Mouse (Mus musculus): ENCODE measurements around the gene Ing5. TPM values are rescaled to one million over a fixed set of nuclear protein-coding genes. Genes with fewer than 3 reads are reported as not detected.
"Not testable (repeated sequence)": the region's sequence is repeated elsewhere in the genome, so short reads cannot be mapped to it uniquely, and the experiment has no call there.

The Ing5 gene
- polyA plus RNA-seq, 1 experiment from 2014 or later = 10.4 TPM

DNA sequence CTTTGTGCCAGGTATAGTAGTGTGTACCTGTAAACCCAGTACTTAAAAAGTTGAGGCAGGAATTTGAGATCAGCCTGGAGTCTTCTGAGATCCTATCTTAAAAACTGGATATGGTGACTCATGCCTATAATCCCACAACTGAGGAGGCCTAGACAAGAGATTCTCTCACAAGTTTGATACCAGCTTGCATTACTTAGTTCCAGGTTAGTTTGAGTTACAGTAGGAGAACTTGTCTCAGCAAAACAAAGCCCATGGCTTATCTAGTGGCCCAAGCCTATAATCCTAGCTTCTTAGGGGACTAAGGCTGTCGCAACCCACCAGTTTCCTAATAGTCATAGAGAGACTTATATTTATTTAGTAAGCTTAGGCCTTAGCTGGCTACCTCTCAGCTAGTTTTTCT is 43.7 kb upstream of the Ing5 start:
- no peak for ATAC-seq (ENCODE audit: low FRiP score, low TSS enrichment)
- no peak overlapping the region for H3K4me3 ChIP-seq (ENCODE audit: low read depth, low read length)
- H3K27me3 ChIP-seq (ENCODE audit: control insufficient read depth, insufficient read depth, low read length) = no peaks in the 10 kb centered on the region
- TF ChIP-seq EP300 (optimal IDR thresholded peaks at IDR 0.05) (no peak), CTCF (IDR thresholded peaks at IDR 0.05; ENCODE audit: low read depth) (no peak)
- H3K36me3 ChIP-seq (ENCODE audit: control insufficient read depth, insufficient read depth, low read length) = no peaks in the 10 kb centered on the region
- no peaks in the 10 kb centered on the region for H3K4me1 ChIP-seq (replicated peaks; ENCODE audit: control insufficient read depth, insufficient read depth)
- H3K27ac ChIP-seq (replicated peaks) = no peak overlapping the region
- no peak overlapping the region for H3K9ac ChIP-seq (ENCODE audit: low read length)
- WGBS = 83% methylated on average over 1 of the region's 1 CpGs
- no peaks in the 10 kb centered on the region for H3K9me3 ChIP-seq (ENCODE audit: control insufficient read depth, low read length)
- no peak for DNase-seq (ENCODE audit: low spot score)
- H3K4me2 ChIP-seq (replicated peaks; ENCODE audit: low read depth) = no peak overlapping the region

- H3K4me2 ChIP-seq (replicated peaks; ENCODE audit: low read depth); H3K27ac ChIP-seq (replicated peaks); H3K27me3 ChIP-seq (ENCODE audit: control insufficient read depth, insufficient read depth, low read length); H3K4me1 ChIP-seq (replicated peaks; ENCODE audit: control insufficient read depth, insufficient read depth); H3K36me3 ChIP-seq (ENCODE audit: control insufficient read depth, insufficient read depth, low read length); DNase-seq (ENCODE audit: low spot score); H3K9me3 ChIP-seq (ENCODE audit: control insufficient read depth, low read length); H3K4me3 ChIP-seq (ENCODE audit: low read depth, low read length); H3K9ac ChIP-seq (ENCODE audit: low read length); ATAC-seq (ENCODE audit: low FRiP score, low TSS enrichment): not testable (repeated sequence)
- WGBS = 83% methylated on average over 3 of the region's 3 CpGs
These were observed 40.2 kb upstream of the Ing5 start for GRCm38 (mm10) chr1:93763531-93763930.

- DNase-seq (ENCODE audit: low spot score) (no peak), ATAC-seq (ENCODE audit: low FRiP score, low TSS enrichment) (no peak)
- no peak overlapping the region for H3K4me2 ChIP-seq (replicated peaks; ENCODE audit: low read depth)
- H3K36me3 ChIP-seq (ENCODE audit: control insufficient read depth, insufficient read depth, low read length) = 0 out of 2 replicates have a peak, but pooled peaks cover 5% of the 10 kb centered on the region
- no peak overlapping the region for H3K9ac ChIP-seq (ENCODE audit: low read length)
- WGBS = 89% methylated on average over 9 of the region's 9 CpGs
- no peaks in the 10 kb centered on the region for H3K27me3 ChIP-seq (ENCODE audit: control insufficient read depth, insufficient read depth, low read length)
- no peaks in the 10 kb centered on the region for H3K4me1 ChIP-seq (replicated peaks; ENCODE audit: control insufficient read depth, insufficient read depth)
- no peak overlapping the region for H3K4me3 ChIP-seq (ENCODE audit: low read depth, low read length)
- no peak overlapping the region for H3K27ac ChIP-seq (replicated peaks)
- H3K9me3 ChIP-seq (ENCODE audit: control insufficient read depth, low read length) = no peaks in the 10 kb centered on the region
- no peak for TF ChIP-seq EP300 (optimal IDR thresholded peaks at IDR 0.05)
- no peak for TF ChIP-seq CTCF (IDR thresholded peaks at IDR 0.05; ENCODE audit: low read depth)
These were observed 38.7 kb upstream of the Ing5 start for GRCm38 (mm10) chr1:93764871-93765591.

DNA sequence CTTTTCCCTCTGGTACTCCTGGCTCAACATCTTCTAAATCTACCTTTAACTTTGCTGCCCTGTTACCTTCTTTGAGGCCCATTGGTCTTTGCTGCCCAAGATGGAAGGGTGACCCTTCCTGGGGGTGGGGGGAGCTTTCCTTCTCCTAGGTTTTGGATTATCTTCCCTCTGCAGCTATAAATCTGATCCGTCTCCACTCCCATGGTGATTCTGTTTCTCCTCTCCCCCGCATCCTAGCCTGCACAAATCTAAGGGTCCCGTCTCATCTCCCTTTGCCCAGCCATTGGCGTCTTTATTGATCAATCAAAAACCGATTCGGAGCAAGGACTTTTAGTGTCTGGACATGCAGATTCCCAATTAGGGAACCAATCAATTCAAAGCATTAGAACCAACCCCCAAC is 36.2 kb upstream of the Ing5 start:
- DNase-seq (ENCODE audit: low spot score) (no peak), ATAC-seq (ENCODE audit: low FRiP score, low TSS enrichment) (no peak)
- TF ChIP-seq CTCF (IDR thresholded peaks at IDR 0.05; ENCODE audit: low read depth) = no peak
- TF ChIP-seq EP300 (optimal IDR thresholded peaks at IDR 0.05) = no peak
- 0 out of 2 replicates have a peak, but pooled peaks cover 5% of the 10 kb centered on the region for H3K36me3 ChIP-seq (ENCODE audit: control insufficient read depth, insufficient read depth, low read length)
- no peaks in the 10 kb centered on the region for H3K27me3 ChIP-seq (ENCODE audit: control insufficient read depth, insufficient read depth, low read length)
- no peaks in the 10 kb centered on the region for H3K9me3 ChIP-seq (ENCODE audit: control insufficient read depth, low read length)
- no peaks in the 10 kb centered on the region for H3K4me1 ChIP-seq (replicated peaks; ENCODE audit: control insufficient read depth, insufficient read depth)
- 97% methylated on average over 6 of the region's 6 CpGs for WGBS
- no peak overlapping the region for H3K4me3 ChIP-seq (ENCODE audit: low read depth, low read length)
- H3K9ac ChIP-seq (ENCODE audit: low read length) = no peak overlapping the region
- no peak overlapping the region for H3K4me2 ChIP-seq (replicated peaks; ENCODE audit: low read depth)
- no peak overlapping the region for H3K27ac ChIP-seq (replicated peaks)

GRCm38 (mm10) chr1:93769901-93770300 is 33.9 kb upstream of the Ing5 start:
- no peaks in the 10 kb centered on the region for H3K9me3 ChIP-seq (ENCODE audit: control insufficient read depth, low read length)
- no peak overlapping the region for H3K27ac ChIP-seq (replicated peaks)
- no peaks in the 10 kb centered on the region for H3K27me3 ChIP-seq (ENCODE audit: control insufficient read depth, insufficient read depth, low read length)
- H3K36me3 ChIP-seq (ENCODE audit: control insufficient read depth, insufficient read depth, low read length) = peaks cover 5% of the 10 kb centered on the region; the same call in 1 of the 2 replicates
- no peak for DNase-seq (ENCODE audit: low spot score)
- 95% methylated on average over 3 of the region's 3 CpGs for WGBS
- H3K4me3 ChIP-seq (ENCODE audit: low read depth, low read length) = no peak overlapping the region
- ATAC-seq (ENCODE audit: low FRiP score, low TSS enrichment) = no peak
- no peak overlapping the region for H3K9ac ChIP-seq (ENCODE audit: low read length)
- no peaks in the 10 kb centered on the region for H3K4me1 ChIP-seq (replicated peaks; ENCODE audit: control insufficient read depth, insufficient read depth)
- H3K4me2 ChIP-seq (replicated peaks; ENCODE audit: low read depth) = no peak overlapping the region
- TF ChIP-seq EP300 (optimal IDR thresholded peaks at IDR 0.05) (no peak), CTCF (IDR thresholded peaks at IDR 0.05; ENCODE audit: low read depth) (no peak)

GRCm38 (mm10) chr1:93776686-93777085 is 27.1 kb upstream of the Ing5 start:
- DNase-seq (ENCODE audit: low spot score) (no peak), ATAC-seq (ENCODE audit: low FRiP score, low TSS enrichment) (no peak)
- H3K9ac ChIP-seq (ENCODE audit: low read length) = no peak overlapping the region
- no peak overlapping the region for H3K27ac ChIP-seq (replicated peaks)
- H3K4me1 ChIP-seq (replicated peaks; ENCODE audit: control insufficient read depth, insufficient read depth) = no peaks in the 10 kb centered on the region
- no peak overlapping the region for H3K4me2 ChIP-seq (replicated peaks; ENCODE audit: low read depth)
- H3K27me3 ChIP-seq (ENCODE audit: control insufficient read depth, insufficient read depth, low read length) = no peaks in the 10 kb centered on the region
- no peak overlapping the region for H3K4me3 ChIP-seq (ENCODE audit: low read depth, low read length)
- H3K9me3 ChIP-seq (ENCODE audit: control insufficient read depth, low read length) = no peaks in the 10 kb centered on the region
- TF ChIP-seq EP300 (optimal IDR thresholded peaks at IDR 0.05) (no peak), CTCF (IDR thresholded peaks at IDR 0.05; ENCODE audit: low read depth) (no peak)
- peaks cover 34% of the 10 kb centered on the region for H3K36me3 ChIP-seq (ENCODE audit: control insufficient read depth, insufficient read depth, low read length)
- WGBS = 93% methylated on average over 5 of the region's 5 CpGs

Data from stomach, postnatal 0 days (tissue).